Mouse (Mus musculus) myocyte (in vitro differentiated cells): Measurements from ENCODE around the gene Riox1.

Source experiments
- POLR2A ChIP-seq: IDR thresholded peaks from one replicate; pipeline ENCODE4 v1.6.1; 2011; ENCODE audit warnings: low read depth, mild to moderate bottlenecking, control low read depth, moderate library complexity; ENCODE audit not compliant: insufficient read length
- POLR2AphosphoS2 ChIP-seq: IDR thresholded peaks from one replicate; pipeline ENCODE4 v1.6.1; 2011; ENCODE audit warnings: low read depth, control low read depth; ENCODE audit not compliant: insufficient read length
- USF1 ChIP-seq: IDR thresholded peaks from one replicate; pipeline ENCODE4 v1.6.1; 2011; ENCODE audit warnings: low read depth, mild to moderate bottlenecking, control low read depth, moderate library complexity

DNA sequence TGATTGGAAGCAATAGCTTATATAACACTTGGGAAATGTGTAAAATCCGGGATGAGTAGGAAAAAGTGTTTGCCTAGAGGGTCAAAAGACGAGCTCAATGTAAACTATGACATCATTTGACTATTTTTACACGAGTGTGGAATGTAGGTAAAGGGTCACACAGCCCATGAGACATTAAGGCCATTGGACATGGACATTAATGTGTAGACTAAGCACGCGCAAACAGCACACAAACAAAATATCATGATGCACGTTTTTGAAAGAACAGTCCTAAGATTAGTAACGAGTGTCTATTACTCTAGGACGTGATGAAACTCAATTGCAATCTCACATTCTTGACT is 36.8 kb downstream of the Riox1 start:
- no peak for TF ChIP-seq POLR2A
- no peak for TF ChIP-seq USF1
- no peak for TF ChIP-seq POLR2AphosphoS2
